Mouse (Mus musculus) cerebellum, adult 11 months (tissue): ENCODE data around the gene Ebi3.
"Not testable (repeated sequence)": the region's sequence is repeated elsewhere in the genome, so short reads cannot be mapped to it uniquely, and the experiment has no call there.

Experiments used
- DNase-seq: peaks from one replicate; pipeline ENCODE4 v3.0.0; 2022

The Ebi3 gene

GRCm38 (mm10) chr17:55952447-55953027 is at the start of gene Ebi3:
Ebi3 (plus strand) TSS chr17:55952640.
- peak; percentile 5 for DNase-seq

- DNase-seq, result no peak
These were observed 49.4 kb upstream of the Ebi3 start for GRCm38 (mm10) chr17:55903087-55903486.

- DNase-seq, result no peak
These were observed 48.8 kb upstream of the Ebi3 start for GRCm38 (mm10) chr17:55903687-55904086.

GRCm38 (mm10) chr17:55904131-55904530 is 48.3 kb upstream of the Ebi3 start:
- no peak for DNase-seq

GRCm38 (mm10) chr17:55906669-55907068 is 45.8 kb upstream of the Ebi3 start:
- no peak for DNase-seq

GRCm38 (mm10) chr17:55931553-55932502 is 20.6 kb upstream of the Ebi3 start:
- DNase-seq, result peak; percentile 66

- DNase-seq, result no peak
These were observed 19.8 kb upstream of the Ebi3 start for GRCm38 (mm10) chr17:55932635-55933034.

GRCm38 (mm10) chr17:55933191-55933590 is 19.2 kb upstream of the Ebi3 start:
- no peak for DNase-seq

GRCm38 (mm10) chr17:55944387-55944865 is 8.0 kb upstream of the Ebi3 start:
- not testable (repeated sequence) for DNase-seq

GRCm38 (mm10) chr17:55944866-55945682 is 7.4 kb upstream of the Ebi3 start:
- DNase-seq, result peak; percentile 94

- DNase-seq, result no peak
These were observed 6.7 kb upstream of the Ebi3 start for GRCm38 (mm10) chr17:55945696-55946095.

GRCm38 (mm10) chr17:55948647-55949046 is 3.8 kb upstream of the Ebi3 start:
- no peak for DNase-seq

GRCm38 (mm10) chr17:55949400-55949799 is 3.0 kb upstream of the Ebi3 start, which contains the start of gene Zfp119b:
Zfp119b (minus strand) TSS chr17:55949500.
- no peak for DNase-seq

GRCm38 (mm10) chr17:55950601-55951000 is 1.8 kb upstream of the Ebi3 start:
- no peak for DNase-seq

- DNase-seq, result peak; percentile 1
These were observed 399 bp upstream of the Ebi3 start for GRCm38 (mm10) chr17:55952041-55952440.

GRCm38 (mm10) chr17:55953751-55954150 is 1.3 kb downstream of the Ebi3 start:
- DNase-seq, result peak; percentile 5

GRCm38 (mm10) chr17:55954229-55954628 is 1.8 kb downstream of the Ebi3 start:
- peak; percentile 13 for DNase-seq

GRCm38 (mm10) chr17:55956129-55956528 is 3.7 kb downstream of the Ebi3 start:
- peak; percentile 84 for DNase-seq

- no peak for DNase-seq
These were observed 4.2 kb downstream of the Ebi3 start for GRCm38 (mm10) chr17:55956591-55956990.

- DNase-seq, result peak; percentile 73
These were observed 4.7 kb downstream of the Ebi3 start for GRCm38 (mm10) chr17:55957168-55957567.

- peak; percentile 34 for DNase-seq
These were observed 5.5 kb downstream of the Ebi3 start for GRCm38 (mm10) chr17:55957726-55958583.

- DNase-seq, result peak; percentile 31
These were observed 6.1 kb downstream of the Ebi3 start for GRCm38 (mm10) chr17:55958584-55958886.
